Mouse (Mus musculus): Measurements from ENCODE around the gene Fign.

- no peak for TF ChIP-seq POLR2A (IDR thresholded peaks at IDR 0.05; ENCODE audit: low read depth, low read length)
- TF ChIP-seq CTCF (conservative IDR thresholded peaks at IDR 0.05 in 1 of 2, IDR thresholded peaks at IDR 0.05 in 1 of 2; ENCODE audit: low read depth in 2 of 2, low read length in 2 of 2) = no peak
- TF ChIP-seq EP300 (IDR thresholded peaks at IDR 0.05; ENCODE audit: low read length) = no peak
- TF ChIP-seq TCF12 (IDR thresholded peaks at IDR 0.05; ENCODE audit: low read depth, low read length) = no peak
- no peak for TF ChIP-seq NELFE (IDR thresholded peaks at IDR 0.05; ENCODE audit: low read depth, low read length)
Measured at GRCm38 (mm10) chr2:64048142-64048541, 49.7 kb downstream of the Fign start.

Data from CH12.LX (cell line).